Mouse (Mus musculus): ENCODE results near the gene Rps21. TPM values are rescaled to one million over a fixed set of nuclear protein-coding genes. Genes with fewer than 3 reads are reported as not detected.

The Rps21 gene
- polyA plus RNA-seq, 1 experiment from 2014 or later = 537 TPM

DNA sequence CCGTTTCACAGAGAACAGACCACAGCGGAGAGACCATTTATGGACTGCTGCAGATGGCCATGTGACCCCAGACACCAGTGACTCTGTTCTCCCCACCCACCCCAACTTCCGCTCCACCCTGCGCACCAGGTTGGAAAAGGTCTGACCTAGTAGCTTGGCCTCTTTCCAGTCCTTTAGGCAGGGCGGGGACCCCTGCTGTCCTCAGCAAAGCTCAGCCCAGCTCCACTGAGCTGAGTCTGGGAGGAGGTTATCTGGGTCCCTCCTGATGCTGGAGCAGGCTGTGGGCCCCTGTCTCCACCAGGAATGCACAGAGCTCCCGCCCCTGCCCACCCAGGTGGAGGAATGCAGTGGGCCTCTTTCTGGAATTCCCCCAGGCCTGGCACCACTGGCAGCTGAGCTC is 22.2 kb upstream of the Rps21 start:
- WGBS = 36% methylated on average over 6 of the region's 6 CpGs
- H3K9ac ChIP-seq (ENCODE audit: low read length) = 0 out of 2 replicates have a peak overlapping the region, but pooled peaks have one; percentile 29

DNA sequence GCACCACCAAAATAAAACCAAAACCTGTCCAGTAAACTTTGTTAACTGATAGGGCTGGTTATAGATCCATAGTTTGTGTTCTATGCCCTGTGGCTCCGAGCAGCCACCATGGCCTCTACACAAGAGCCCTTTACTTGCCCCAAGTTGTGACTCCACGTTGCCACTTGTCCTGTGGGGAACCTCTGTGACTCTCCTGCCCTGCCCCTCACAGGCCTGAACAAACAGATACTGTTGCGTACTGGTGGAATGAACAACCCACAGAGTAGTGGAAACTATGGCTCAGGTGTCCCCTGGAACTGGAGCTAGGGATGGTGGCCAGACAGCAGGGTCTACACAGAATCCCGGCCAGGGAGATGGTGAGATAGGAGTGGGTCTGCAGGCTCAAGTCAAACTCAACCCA is 21.4 kb upstream of the Rps21 start:
- H3K4me1 ChIP-seq (ENCODE audit: control insufficient read depth, insufficient read depth, low read length) = peaks cover 33% of the 10 kb centered on the region
- H3K36me3 ChIP-seq (ENCODE audit: control insufficient read depth, insufficient read depth, low read length) = no peaks in the 10 kb centered on the region
- WGBS = 68% methylated on average over 4 of the region's 4 CpGs
- no peaks in the 10 kb centered on the region for H3K9me3 ChIP-seq (replicated peaks; ENCODE audit: control insufficient read depth, low read length)
- no peak for ATAC-seq (ENCODE audit: insufficient read depth, low FRiP score)
- no peak overlapping the region for H3K4me3 ChIP-seq (replicated peaks; ENCODE audit: low read length)
- no peaks in the 10 kb centered on the region for H3K27me3 ChIP-seq (ENCODE audit: control insufficient read depth, insufficient read depth, low read length)
- H3K9ac ChIP-seq (ENCODE audit: low read length) = no peak overlapping the region
- no peak overlapping the region for H3K4me2 ChIP-seq (ENCODE audit: low read depth, low read length)
- peak overlapping the region; percentile 92 for H3K27ac ChIP-seq (ENCODE audit: low read length)

More for the DNA sequence above, 22.2 kb upstream of the Rps21 start:
- ATAC-seq (ENCODE audit: insufficient read depth, low FRiP score) = peak; percentile 70
- Histone ChIP-seq H3K9me3 (replicated peaks; ENCODE audit: control insufficient read depth, low read length) (no peaks in the 10 kb centered on the region), H3K27me3 (ENCODE audit: control insufficient read depth, insufficient read depth, low read length) (no peaks in the 10 kb centered on the region), H3K36me3 (ENCODE audit: control insufficient read depth, insufficient read depth, low read length) (no peaks in the 10 kb centered on the region), H3K4me3 (replicated peaks; ENCODE audit: low read length) (no peak overlapping the region), H3K4me1 (ENCODE audit: control insufficient read depth, insufficient read depth, low read length) (peaks cover 40% of the 10 kb centered on the region), H3K27ac (ENCODE audit: low read length) (peak overlapping the region; percentile 92), H3K4me2 (ENCODE audit: low read depth, low read length) (peak overlapping the region; percentile 20; the same call in 1 of the 2 replicates)

DNA sequence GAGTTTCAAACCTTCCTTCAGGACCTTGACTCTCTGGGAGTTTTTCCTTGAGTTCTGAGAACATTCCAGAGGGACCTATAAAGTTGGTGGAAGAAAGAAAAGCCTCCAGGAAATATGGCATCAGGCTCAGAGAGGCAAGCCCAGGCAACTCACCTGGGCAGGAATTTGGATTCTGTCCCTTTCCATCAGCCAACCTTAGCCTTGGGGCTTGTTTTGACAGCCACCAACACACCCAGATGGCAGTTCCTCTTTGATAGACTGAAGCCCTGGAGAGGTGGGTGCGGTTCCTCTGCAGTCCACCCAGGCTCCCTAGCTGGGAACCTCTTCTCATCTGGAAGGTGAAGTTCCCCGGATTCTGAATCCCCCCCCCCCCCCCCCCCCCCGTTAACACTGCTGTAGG is 20.7 kb upstream of the Rps21 start:
- WGBS = 51% methylated on average over 3 of the region's 3 CpGs
- peaks cover 33% of the 10 kb centered on the region for H3K4me1 ChIP-seq (ENCODE audit: control insufficient read depth, insufficient read depth, low read length)
- H3K4me2 ChIP-seq (ENCODE audit: low read depth, low read length) = no peak overlapping the region
- no peaks in the 10 kb centered on the region for H3K9me3 ChIP-seq (replicated peaks; ENCODE audit: control insufficient read depth, low read length)
- H3K4me3 ChIP-seq (replicated peaks; ENCODE audit: low read length) = no peak overlapping the region
- no peak for ATAC-seq (ENCODE audit: insufficient read depth, low FRiP score)
- H3K36me3 ChIP-seq (ENCODE audit: control insufficient read depth, insufficient read depth, low read length) = no peaks in the 10 kb centered on the region
- no peaks in the 10 kb centered on the region for H3K27me3 ChIP-seq (ENCODE audit: control insufficient read depth, insufficient read depth, low read length)
- H3K9ac ChIP-seq (ENCODE audit: low read length) = no peak overlapping the region
- peak overlapping the region; percentile 92 for H3K27ac ChIP-seq (ENCODE audit: low read length)

DNA sequence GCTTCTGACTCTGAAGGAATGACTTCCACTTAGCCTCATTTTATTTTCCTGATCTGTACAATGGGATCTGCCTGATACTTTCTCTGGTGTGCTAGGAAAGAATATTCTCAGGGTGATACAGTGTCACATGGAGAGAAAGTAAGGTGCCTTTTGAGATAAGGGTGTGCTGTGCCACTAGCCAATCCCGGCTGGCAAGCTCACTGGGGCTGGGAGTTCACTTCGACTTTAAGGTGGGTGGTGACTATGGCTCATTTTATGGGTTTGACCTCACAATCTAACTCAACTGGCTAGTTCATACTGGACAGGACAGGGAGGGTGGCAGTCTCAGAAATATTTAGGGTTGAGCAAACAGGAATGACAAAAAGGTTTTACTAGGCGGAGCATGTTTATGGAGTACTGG is 20.2 kb upstream of the Rps21 start:
- 65% methylated on average over 3 of the region's 3 CpGs for WGBS
- H3K27me3 ChIP-seq (ENCODE audit: control insufficient read depth, insufficient read depth, low read length) = no peaks in the 10 kb centered on the region
- no peak for ATAC-seq (ENCODE audit: insufficient read depth, low FRiP score)
- H3K4me3 ChIP-seq (replicated peaks; ENCODE audit: low read length) = no peak overlapping the region
- no peaks in the 10 kb centered on the region for H3K36me3 ChIP-seq (ENCODE audit: control insufficient read depth, insufficient read depth, low read length)
- H3K27ac ChIP-seq (ENCODE audit: low read length) = peak overlapping the region; percentile 52
- no peak overlapping the region for H3K4me2 ChIP-seq (ENCODE audit: low read depth, low read length)
- H3K9me3 ChIP-seq (replicated peaks; ENCODE audit: control insufficient read depth, low read length) = no peaks in the 10 kb centered on the region
- no peak overlapping the region for H3K9ac ChIP-seq (ENCODE audit: low read length)
- H3K4me1 ChIP-seq (ENCODE audit: control insufficient read depth, insufficient read depth, low read length) = peaks cover 33% of the 10 kb centered on the region

DNA sequence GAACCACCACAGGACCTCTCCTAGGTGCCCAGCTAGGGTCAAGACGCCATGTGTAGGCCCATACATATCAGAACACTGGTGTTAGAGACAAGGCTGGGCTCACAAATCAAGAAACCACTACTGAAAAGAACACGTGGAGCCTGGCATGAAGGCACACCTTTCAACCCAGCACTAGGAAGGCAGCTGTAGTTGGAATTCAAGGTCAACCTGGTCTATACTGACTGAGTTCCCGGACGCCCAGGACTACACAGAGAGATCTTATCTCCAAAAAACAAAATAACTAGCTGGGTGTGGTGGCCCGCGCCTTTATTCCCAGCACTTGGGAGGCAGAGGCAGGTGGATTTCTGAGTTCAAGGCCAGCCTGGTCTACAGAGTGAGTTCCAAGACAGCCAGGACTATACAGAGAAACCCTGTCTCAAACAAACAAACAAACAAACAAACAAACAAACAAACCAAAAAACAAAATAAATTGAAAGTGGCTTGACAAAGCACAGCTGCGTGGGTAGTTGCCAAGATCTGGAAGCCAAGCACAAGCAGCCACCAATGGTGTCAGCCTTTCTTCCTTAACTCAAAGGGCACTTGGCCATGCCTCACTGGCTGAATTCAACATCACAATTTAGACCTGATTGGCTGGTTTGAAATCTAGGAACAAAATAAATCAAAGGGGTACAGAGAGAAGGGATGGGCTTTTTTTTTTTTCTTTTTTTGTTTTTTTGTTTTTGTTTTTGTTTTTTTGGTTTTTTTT is 19.4 kb upstream of the Rps21 start:
- peak overlapping the region; percentile 52; the same call in 1 of the 2 replicates for H3K27ac ChIP-seq (ENCODE audit: low read length)
- H3K4me1 ChIP-seq (ENCODE audit: control insufficient read depth, insufficient read depth, low read length) = peaks cover 33% of the 10 kb centered on the region
- ATAC-seq (ENCODE audit: insufficient read depth, low FRiP score) = no peak
- WGBS = 83% methylated on average over 7 of the region's 7 CpGs
- no peak overlapping the region for H3K9ac ChIP-seq (ENCODE audit: low read length)
- no peak overlapping the region for H3K4me3 ChIP-seq (replicated peaks; ENCODE audit: low read length)
- no peak overlapping the region for H3K4me2 ChIP-seq (ENCODE audit: low read depth, low read length)
- no peaks in the 10 kb centered on the region for H3K27me3 ChIP-seq (ENCODE audit: control insufficient read depth, insufficient read depth, low read length)
- no peaks in the 10 kb centered on the region for H3K9me3 ChIP-seq (replicated peaks; ENCODE audit: control insufficient read depth, low read length)
- H3K36me3 ChIP-seq (ENCODE audit: control insufficient read depth, insufficient read depth, low read length) = no peaks in the 10 kb centered on the region

DNA sequence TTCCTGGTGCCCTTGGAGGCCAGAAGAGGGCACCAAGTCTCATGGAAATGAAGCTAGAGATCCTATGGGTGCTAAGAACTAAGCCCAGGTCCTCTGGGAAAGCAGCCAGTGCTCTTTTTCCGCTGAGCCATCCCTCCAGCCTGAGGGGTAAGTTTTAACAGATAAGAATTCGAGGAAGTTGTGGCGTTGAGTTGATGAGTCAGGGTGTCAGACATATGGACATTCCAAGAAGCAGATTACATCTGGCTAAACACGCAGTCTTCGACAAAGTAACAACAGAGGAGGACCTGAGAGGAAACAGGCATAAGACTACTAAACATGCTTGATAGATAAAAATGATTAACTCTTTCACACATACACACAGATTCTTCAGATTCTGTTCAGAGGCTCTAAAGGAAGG is 18.6 kb upstream of the Rps21 start:
- Histone ChIP-seq H3K9ac (ENCODE audit: low read length) (no peak overlapping the region), H3K4me3 (replicated peaks; ENCODE audit: low read length) (no peak overlapping the region), H3K27ac (ENCODE audit: low read length) (no peak overlapping the region), H3K4me1 (ENCODE audit: control insufficient read depth, insufficient read depth, low read length) (peaks cover 28% of the 10 kb centered on the region), H3K9me3 (replicated peaks; ENCODE audit: control insufficient read depth, low read length) (no peaks in the 10 kb centered on the region), H3K36me3 (ENCODE audit: control insufficient read depth, insufficient read depth, low read length) (no peaks in the 10 kb centered on the region), H3K4me2 (ENCODE audit: low read depth, low read length) (no peak overlapping the region), H3K27me3 (ENCODE audit: control insufficient read depth, insufficient read depth, low read length) (no peaks in the 10 kb centered on the region)
- 62% methylated on average over 5 of the region's 5 CpGs for WGBS
- no peak for ATAC-seq (ENCODE audit: insufficient read depth, low FRiP score)

DNA sequence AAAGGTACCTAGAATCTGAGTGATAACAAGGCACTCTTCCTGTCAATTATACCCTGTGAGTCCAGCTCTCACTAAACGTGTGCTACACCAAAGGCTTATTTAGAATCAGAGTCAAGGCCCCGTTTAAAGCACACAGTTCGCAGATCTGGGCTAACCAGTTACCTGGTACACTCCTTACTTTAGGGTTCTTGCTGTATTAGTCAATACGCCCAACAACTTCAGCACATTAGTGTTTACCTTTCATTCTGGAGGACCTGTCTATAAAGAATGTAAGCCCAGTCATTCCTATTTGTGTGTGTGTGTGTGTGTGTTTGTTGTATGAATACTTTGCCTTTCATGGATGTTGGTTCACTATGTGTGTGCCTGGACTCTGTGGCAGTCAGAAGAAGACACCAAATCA is 14.1 kb upstream of the Rps21 start:
- Histone ChIP-seq H3K27ac (ENCODE audit: low read length) (no peak overlapping the region), H3K4me1 (ENCODE audit: control insufficient read depth, insufficient read depth, low read length) (no peaks in the 10 kb centered on the region), H3K4me3 (replicated peaks; ENCODE audit: low read length) (no peak overlapping the region), H3K27me3 (ENCODE audit: control insufficient read depth, insufficient read depth, low read length) (no peaks in the 10 kb centered on the region), H3K9me3 (replicated peaks; ENCODE audit: control insufficient read depth, low read length) (no peaks in the 10 kb centered on the region), H3K36me3 (ENCODE audit: control insufficient read depth, insufficient read depth, low read length) (no peaks in the 10 kb centered on the region), H3K4me2 (ENCODE audit: low read depth, low read length) (no peak overlapping the region), H3K9ac (ENCODE audit: low read length) (no peak overlapping the region)
- WGBS = 69% methylated on average over 4 of the region's 4 CpGs
- no peak for ATAC-seq (ENCODE audit: insufficient read depth, low FRiP score)

DNA sequence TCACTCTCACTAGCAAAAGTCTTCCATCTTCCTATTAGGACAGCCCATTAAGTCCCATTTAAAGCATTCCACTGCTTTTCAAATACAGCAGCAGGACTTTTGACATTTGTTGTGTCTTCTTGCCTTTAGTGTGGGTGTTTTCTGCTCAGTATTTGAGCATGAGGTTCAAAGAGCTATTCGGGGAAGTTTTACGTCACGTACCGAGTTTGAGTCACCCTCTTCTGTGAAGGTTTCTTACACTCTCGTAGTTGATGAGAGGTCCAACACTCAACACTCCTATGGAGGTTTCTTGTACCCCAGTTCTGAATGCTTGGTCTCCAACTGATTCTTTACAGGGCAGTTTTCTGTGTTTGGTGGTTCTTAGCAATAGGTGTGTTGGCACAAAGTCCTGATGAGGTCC is 9.3 kb upstream of the Rps21 start:
- H3K9ac ChIP-seq (ENCODE audit: low read length) = no peak overlapping the region
- H3K27me3 ChIP-seq (ENCODE audit: control insufficient read depth, insufficient read depth, low read length) = no peaks in the 10 kb centered on the region
- WGBS = 83% methylated on average over 5 of the region's 5 CpGs
- H3K36me3 ChIP-seq (ENCODE audit: control insufficient read depth, insufficient read depth, low read length) = no peaks in the 10 kb centered on the region
- H3K4me3 ChIP-seq (replicated peaks; ENCODE audit: low read length) = no peak overlapping the region
- ATAC-seq (ENCODE audit: insufficient read depth, low FRiP score) = no peak
- H3K9me3 ChIP-seq (replicated peaks; ENCODE audit: control insufficient read depth, low read length) = no peaks in the 10 kb centered on the region
- H3K27ac ChIP-seq (ENCODE audit: low read length) = no peak overlapping the region
- no peak overlapping the region for H3K4me2 ChIP-seq (ENCODE audit: low read depth, low read length)
- H3K4me1 ChIP-seq (ENCODE audit: control insufficient read depth, insufficient read depth, low read length) = 0 out of 2 replicates have a peak, but pooled peaks cover 4% of the 10 kb centered on the region

DNA sequence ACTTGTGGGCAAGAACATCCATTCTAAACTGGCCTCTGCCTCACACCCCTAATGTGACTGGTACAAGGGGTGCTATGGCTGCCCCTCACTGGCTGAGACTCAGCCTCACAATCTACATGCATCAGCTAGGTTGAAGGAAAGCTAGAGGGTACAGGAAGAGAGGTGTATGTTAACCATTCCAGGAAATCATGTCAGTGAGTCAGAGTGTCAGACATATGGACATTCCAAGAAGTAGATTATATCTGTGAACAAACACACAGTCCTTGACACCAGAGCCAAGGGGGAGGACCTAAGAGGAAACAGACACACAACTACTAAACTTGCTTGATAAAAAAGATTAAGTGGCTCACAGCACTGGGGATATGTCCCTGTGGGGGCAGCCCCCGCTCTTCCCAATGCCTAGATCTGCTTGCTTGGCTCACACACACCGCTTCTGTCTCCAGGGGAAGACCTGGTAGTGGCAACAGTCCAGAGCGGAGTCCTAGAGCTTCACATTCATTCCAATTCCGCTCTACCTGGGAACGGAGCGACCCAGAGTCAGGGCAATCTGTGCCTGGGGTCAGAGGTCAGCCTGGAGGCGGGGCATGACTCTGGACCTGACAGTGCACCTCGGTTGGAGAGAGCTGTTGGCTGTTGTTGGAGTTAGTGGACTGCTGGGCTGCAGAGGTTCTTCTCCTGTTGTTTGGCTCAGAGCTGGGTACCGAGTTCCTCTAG is 8.1 kb upstream of the Rps21 start:
- Histone ChIP-seq H3K9ac (ENCODE audit: low read length) (no peak overlapping the region; the same call in 1 of the 2 replicates), H3K27ac (ENCODE audit: low read length) (peak overlapping the region; percentile 23; the same call in 1 of the 2 replicates), H3K36me3 (ENCODE audit: control insufficient read depth, insufficient read depth, low read length) (no peaks in the 10 kb centered on the region), H3K27me3 (ENCODE audit: control insufficient read depth, insufficient read depth, low read length) (no peaks in the 10 kb centered on the region), H3K4me1 (ENCODE audit: control insufficient read depth, insufficient read depth, low read length) (0 out of 2 replicates have a peak, but pooled peaks cover 4% of the 10 kb centered on the region), H3K4me2 (ENCODE audit: low read depth, low read length) (no peak overlapping the region), H3K9me3 (replicated peaks; ENCODE audit: control insufficient read depth, low read length) (no peaks in the 10 kb centered on the region), H3K4me3 (replicated peaks; ENCODE audit: low read length) (no peak overlapping the region)
- peak; percentile 45; the same call in 1 of the 2 replicates for ATAC-seq (ENCODE audit: insufficient read depth, low FRiP score)
- WGBS = 54% methylated on average over 9 of the region's 9 CpGs

Measured in stomach, embryonic 16.5 days (tissue).